Mouse (Mus musculus): ENCODE results near the gene Pla2g4c. TPM values are rescaled to one million over a fixed set of nuclear protein-coding genes. Genes with fewer than 3 reads are reported as not detected.

The Pla2g4c gene
- 0.34 and 0.62 TPM in 2 replicates for total RNA-seq (2015)
- total RNA-seq (2017): 0.26 and 1.2 TPM in 2 replicates

DNA sequence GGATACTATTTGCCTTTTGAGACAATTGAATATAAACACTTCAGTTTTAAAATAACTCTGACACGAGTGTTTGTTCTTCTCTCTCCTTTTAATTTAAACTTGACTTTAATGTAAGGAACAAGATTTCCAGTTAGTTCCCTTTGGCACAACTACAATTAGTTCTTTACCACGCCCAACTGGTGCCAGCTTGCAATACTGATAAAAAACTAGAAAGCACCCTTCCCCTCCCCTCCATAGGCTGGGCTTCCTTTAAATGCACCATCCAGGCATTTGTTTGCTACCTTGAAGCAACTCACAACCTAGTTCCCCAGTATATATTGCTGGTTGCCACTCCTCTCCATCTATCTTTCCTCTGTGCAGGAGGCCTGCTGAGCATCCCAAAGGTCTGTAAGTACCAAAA lies at the start of gene Pla2g4c:
TSS of gene Pla2g4c (plus strand) at position 340 of the 400 bp plus-strand sequence.
- ATAC-seq (ENCODE audit: poor library complexity, severe bottlenecking): no peak

DNA sequence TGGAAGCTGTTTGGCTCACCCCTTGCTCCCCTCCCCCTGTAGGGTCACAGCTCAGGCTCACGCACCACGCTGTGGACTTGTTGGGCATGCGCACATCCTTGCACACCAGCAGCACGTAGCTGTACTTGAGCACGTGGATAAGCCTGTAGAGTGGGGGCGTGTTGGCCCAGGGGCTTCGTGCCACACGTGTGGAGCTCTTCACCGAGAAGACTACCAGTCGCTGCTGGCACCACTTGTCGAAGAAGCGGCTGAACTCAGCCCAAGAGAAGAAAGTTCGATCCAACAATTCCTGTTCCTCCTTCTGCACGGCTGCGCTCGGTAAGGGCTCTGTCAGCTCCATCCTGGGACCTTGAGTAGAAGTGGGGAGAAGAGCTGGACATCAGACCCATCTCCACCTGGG lies 47.4 kb upstream of the Pla2g4c start, which contains the start of gene Lig1:
TSS of gene Lig1 (plus strand) at position 203 of the 400 bp plus-strand sequence.
- no peak for ATAC-seq (ENCODE audit: poor library complexity, severe bottlenecking)

DNA sequence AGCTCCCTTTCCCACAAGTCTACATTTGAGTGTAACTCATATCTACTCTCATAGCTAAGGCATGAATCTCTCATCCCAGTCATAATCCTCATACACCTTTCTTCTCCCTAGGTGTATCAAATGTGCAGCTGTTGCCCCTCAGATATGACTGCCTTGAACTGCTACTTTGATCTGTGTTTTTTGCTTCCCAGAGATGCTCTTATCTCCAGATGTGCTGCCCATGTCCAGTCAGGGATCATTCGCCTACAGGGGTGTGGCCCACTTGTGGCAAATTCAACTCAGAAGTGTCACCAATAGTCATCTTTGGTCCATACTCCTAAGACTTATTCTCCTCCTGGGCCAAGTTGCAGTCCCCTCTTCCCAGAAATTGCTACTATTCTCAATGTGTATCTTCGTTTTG lies 46.6 kb upstream of the Pla2g4c start:
- no peak for ATAC-seq (ENCODE audit: poor library complexity, severe bottlenecking)

DNA sequence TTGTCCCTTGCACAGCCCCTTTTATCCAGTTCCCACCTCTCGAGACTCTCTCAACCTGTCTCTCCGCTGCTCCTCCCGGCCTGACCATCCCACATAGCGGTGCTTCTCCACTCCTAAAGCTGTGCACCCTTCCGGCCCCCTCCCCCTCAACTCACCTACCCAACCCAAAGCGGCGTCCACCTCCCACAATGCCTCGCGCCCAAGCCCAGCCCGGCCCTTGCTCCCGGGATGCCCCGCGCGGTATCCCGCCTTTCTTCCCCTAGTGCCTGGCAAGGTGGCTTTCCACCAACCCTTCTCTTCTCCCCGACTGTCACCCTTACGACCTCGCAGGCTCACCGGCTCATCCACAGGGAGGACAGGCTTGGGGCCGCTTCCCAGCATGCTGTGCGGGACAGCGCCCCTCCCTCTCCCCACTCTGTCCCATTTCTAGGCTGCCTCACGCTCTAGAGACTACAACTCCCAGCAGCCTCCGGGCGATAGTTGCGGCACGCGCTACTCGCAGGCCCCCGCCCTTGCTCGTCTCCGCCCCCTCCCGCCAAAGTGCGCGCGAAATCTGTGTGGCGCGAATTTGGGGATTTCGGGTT lies 46.1 kb upstream of the Pla2g4c start, which contains the start of gene Zswim9:
TSS of gene Zswim9 (minus strand) at position 414 of the 584 bp plus-strand sequence.
- peak; percentile 98 for ATAC-seq (ENCODE audit: poor library complexity, severe bottlenecking)

- ATAC-seq (ENCODE audit: poor library complexity, severe bottlenecking): peak; percentile 42
These were observed 45.5 kb upstream of the Pla2g4c start for GRCm38 (mm10) chr7:13278957-13279356.

GRCm38 (mm10) chr7:13288621-13289020 lies 35.8 kb upstream of the Pla2g4c start:
- peak; percentile 68 for ATAC-seq (ENCODE audit: poor library complexity, severe bottlenecking)

- ATAC-seq (ENCODE audit: poor library complexity, severe bottlenecking): no peak
These were observed 34.3 kb upstream of the Pla2g4c start for GRCm38 (mm10) chr7:13290041-13290675.

GRCm38 (mm10) chr7:13291370-13291769 lies 33.1 kb upstream of the Pla2g4c start:
- no peak for ATAC-seq (ENCODE audit: poor library complexity, severe bottlenecking)

DNA sequence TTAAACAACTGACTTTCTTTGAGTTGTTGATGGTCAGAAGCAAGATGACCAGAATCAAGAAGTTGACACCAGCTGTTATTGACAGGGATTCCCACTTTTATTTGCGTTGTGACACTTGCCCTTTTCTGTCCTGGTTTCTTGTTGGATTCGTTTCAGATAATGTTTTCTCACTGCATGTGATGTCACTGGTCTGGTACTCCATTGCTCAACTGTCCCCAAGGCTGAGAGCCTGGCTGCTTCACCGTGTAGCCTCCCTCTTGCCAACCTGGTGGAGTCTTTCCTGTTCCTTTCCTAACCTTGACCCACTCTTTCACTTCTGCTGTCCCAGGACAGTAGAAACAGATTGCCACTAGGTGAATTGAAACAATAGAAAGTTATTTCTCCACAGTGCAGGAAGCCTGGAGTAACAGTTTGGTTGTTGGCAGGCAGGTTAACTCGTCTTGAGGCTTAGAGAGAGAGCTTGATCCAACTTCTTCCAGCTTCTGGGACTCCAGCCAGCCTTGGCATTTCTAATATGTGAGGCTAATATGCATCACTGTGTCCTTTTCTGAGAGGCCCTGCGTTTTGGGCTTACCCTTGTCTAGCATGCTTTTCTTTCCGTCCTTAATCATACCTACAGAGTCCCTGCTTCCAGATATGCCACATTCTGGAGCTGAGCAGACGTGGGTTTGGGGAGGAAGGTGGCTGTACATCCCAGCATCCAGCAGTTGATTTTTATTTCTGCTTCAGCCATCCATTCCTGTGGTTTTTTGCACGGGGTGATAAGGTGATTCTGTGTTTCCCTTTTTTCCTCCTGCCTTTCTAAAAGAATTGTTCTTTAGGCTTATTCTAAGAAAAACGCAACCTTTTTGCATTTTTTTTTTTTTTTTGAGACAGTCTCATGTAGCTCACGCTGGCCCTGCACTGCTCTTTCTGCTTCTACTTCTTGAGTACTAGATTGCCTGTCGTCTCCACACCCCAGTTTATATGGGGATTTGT lies 30.3 kb upstream of the Pla2g4c start:
- ATAC-seq (ENCODE audit: poor library complexity, severe bottlenecking): no peak

DNA sequence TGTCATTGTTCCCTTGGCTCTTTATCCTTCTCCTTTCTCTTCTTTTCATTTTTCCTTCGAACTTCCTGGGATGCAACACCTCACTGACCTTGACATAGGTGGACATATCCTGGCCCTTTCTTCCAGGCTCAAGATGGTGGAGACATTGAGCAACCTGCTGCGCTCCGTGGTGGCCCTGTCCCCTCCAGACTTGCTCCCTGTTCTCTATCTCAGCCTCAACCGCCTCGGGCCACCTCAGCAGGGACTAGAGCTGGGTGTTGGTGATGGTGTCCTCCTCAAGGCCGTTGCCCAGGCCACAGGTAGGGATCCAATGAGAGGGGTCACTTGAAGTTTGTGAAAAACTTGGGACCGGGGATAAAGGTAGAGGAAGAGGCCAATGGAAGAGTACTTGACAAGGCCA lies 29.2 kb upstream of the Pla2g4c start:
- ATAC-seq (ENCODE audit: poor library complexity, severe bottlenecking): no peak

- ATAC-seq (ENCODE audit: poor library complexity, severe bottlenecking): no peak
These were observed 26.8 kb upstream of the Pla2g4c start for GRCm38 (mm10) chr7:13297636-13298035.

DNA sequence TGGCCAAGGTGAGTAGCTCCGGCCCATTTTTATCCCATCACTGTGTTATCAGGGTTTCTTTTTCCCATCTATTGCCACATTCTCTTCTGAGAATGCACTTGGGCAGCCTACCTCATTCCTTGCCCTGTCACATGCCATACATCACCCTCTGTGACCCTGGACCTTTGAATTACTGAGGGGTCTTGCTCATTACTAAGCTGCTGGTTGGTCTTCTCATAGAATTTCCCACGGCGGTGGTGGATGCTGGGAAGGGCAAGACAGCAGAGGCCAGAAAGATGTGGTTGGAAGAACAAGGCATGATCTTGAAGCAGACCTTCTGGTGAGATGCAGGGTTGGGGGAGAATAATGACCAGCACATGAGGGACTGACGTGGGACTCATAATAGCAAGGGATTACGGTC lies 25.6 kb upstream of the Pla2g4c start:
- no peak for ATAC-seq (ENCODE audit: poor library complexity, severe bottlenecking)

DNA sequence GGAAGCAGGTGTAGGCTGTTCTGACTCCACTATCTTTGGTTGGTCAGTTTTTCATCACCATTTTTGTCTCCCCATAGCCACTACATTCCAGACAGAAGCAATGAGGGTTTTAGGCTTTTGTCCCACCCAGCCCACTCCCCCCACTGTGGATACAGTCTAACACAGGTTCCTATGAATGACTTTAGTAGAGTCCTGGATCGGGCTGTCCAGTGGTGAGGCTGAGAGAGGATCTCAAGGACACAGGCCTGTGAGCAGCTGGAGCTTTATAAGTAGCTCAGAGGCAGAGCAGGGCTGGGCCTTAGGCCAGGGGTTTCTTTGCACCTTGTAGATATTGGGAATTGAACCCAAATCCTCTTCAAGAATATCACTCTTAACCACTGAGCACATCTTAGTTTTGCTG lies 22.8 kb upstream of the Pla2g4c start:
- no peak for ATAC-seq (ENCODE audit: poor library complexity, severe bottlenecking)

DNA sequence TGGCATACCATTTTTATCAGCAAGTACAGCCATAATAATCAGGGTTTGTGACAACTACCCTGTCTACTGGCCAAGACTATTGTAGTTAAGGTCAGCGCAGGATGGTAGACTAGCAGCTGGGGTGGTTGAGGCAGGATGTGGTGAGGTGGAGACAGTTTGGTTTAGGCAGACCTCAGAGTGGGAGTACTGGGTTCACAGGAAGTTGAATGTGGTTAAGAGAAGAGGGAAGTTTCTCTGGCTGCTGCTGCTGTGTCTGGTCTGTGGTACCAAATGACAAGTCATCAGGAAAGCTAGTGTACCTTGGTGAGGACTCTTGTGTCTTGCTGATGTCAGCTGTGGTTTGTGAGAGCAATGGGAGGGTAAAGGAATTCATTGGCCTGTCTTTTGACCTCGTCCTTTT lies 21.7 kb upstream of the Pla2g4c start:
- ATAC-seq (ENCODE audit: poor library complexity, severe bottlenecking): peak; percentile 97

- no peak for ATAC-seq (ENCODE audit: poor library complexity, severe bottlenecking)
These were observed 21.1 kb upstream of the Pla2g4c start for GRCm38 (mm10) chr7:13303372-13303771.

DNA sequence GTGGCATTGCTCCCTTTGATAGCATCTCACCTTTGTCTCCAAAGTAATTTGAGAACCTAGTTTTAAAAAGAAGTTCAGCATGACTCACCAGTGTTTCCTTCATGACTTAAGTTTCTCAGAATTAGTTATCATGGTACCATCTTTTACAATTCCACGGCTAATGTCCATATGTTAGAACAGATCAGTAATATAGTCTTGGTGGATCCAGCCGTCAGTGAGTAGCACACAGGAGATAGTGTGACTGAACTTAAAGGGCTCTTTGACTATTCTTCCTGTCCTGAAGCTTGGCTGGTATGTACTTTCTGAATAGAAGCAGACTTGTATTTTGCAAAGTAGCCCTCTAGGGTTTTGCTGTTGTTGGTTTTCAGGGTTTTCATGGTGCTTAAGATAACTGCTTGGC lies 15.0 kb upstream of the Pla2g4c start:
- no peak for ATAC-seq (ENCODE audit: poor library complexity, severe bottlenecking)

DNA sequence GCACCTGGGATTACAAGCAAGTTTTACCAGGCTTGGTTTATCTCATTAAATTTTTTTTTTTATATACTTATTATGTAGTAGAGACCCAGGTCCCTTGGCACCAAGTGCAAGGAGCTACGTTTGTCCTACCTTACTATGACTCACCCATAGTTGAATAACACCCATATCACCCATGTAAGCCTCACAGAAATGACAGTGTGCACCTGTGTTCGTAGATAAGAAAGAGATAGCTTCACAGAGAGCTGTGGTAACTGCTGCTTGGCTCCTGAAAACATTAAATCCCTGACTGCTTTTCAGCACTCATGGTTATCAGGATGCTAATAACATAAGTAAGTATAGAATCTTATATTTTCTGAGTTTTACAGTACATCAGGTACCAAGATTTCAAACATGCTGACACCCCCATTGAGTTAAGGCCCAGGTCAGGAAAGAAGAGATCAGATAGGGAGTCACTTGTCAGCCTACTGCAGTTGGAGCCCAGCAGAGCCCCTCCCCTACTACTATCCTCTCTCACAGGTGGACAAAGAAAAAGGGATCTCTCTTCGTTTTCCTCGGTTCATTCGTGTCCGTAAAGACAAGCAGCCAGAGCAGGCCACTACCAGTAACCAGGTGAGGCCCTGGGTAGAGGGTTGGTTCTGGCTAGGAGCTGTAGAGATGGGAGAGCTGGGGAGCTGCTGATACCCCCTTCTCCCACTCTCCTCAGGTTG lies 13.8 kb upstream of the Pla2g4c start:
- no peak for ATAC-seq (ENCODE audit: poor library complexity, severe bottlenecking)

GRCm38 (mm10) chr7:13311401-13311800 lies 13.1 kb upstream of the Pla2g4c start:
- ATAC-seq (ENCODE audit: poor library complexity, severe bottlenecking): no peak

- ATAC-seq (ENCODE audit: poor library complexity, severe bottlenecking): no peak
These were observed 10.3 kb upstream of the Pla2g4c start for GRCm38 (mm10) chr7:13314095-13314597.

DNA sequence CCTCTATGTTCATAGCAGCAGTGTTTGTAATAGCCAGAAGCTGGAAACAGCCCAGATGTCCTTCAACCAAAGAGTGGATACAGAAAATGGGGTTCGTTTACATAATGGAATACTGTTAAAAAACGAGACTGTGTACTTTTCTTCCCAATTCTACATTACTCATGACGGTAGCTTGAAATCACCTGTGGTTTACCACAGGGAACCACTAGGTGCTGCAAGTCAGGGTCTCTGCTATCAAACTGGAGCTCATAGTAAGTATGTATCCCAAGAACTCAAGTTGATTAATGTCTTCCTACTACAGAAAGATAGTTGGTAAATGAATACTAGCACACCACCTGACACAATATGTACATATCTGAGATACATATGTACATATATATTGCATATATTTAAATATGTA lies 3.0 kb upstream of the Pla2g4c start:
- no peak for ATAC-seq (ENCODE audit: poor library complexity, severe bottlenecking)

GRCm38 (mm10) chr7:13330575-13330974 lies 6.1 kb downstream of the Pla2g4c start:
- ATAC-seq (ENCODE audit: poor library complexity, severe bottlenecking): no peak

Data from megakaryocyte, adult 5-6 weeks (primary cell).